Mouse (Mus musculus) thymus, adult 2 months (tissue): ENCODE results near the gene Gda. TPM values are rescaled to one million over a fixed set of nuclear protein-coding genes. Genes with fewer than 3 reads are reported as not detected.

Source experiments
- DNase-seq: peaks from one replicate; pipeline ENCODE4 v3.0.0; 2021
- H3K27ac ChIP-seq: fragments of 200-500 bp; 2 replicates; pipeline ENCODE4 v1.5.1; 2012; ENCODE audit warnings: low read length, control low read depth; ENCODE audit not compliant: control insufficient read depth, insufficient read depth
- H3K27me3 ChIP-seq: fragments of 200-500 bp; 2 replicates; pipeline ENCODE4 v1.6.1; 2012; ENCODE audit warnings: mild to moderate bottlenecking, low read length, moderate library complexity, mixed read lengths; ENCODE audit not compliant: control insufficient read depth, insufficient read depth
- H3K36me3 ChIP-seq: fragments of 200-500 bp; 2 replicates; pipeline ENCODE4 v1.6.1; 2012; ENCODE audit warnings: mild to moderate bottlenecking, low read length, moderate library complexity; ENCODE audit not compliant: control insufficient read depth, insufficient read depth
- H3K4me1 ChIP-seq: fragments of 200-500 bp; replicated peaks from 2 replicates; pipeline ENCODE4 v1.6.1; 2012; ENCODE audit warnings: low read length; ENCODE audit not compliant: control insufficient read depth, insufficient read depth
- H3K4me3 ChIP-seq: fragments of 200-500 bp; 2 replicates; pipeline ENCODE4 v1.5.1; 2012; ENCODE audit warnings: mild to moderate bottlenecking, low read length, control low read depth, moderate library complexity; ENCODE audit not compliant: control insufficient read depth, insufficient read depth
- CTCF ChIP-seq: fragments of 200-500 bp; IDR thresholded peaks from 2 replicates; pipeline ENCODE4 v1.5.1; 2012; ENCODE audit warnings: mild to moderate bottlenecking, control low read depth, low read length, moderate library complexity, borderline replicate concordance; ENCODE audit not compliant: control insufficient read depth, poor library complexity, insufficient read depth; ENCODE audit errors: extremely low read depth
- POLR2A ChIP-seq: fragments of 200-500 bp; IDR thresholded peaks from 2 replicates; pipeline ENCODE4 v1.6.1; 2012; ENCODE audit warnings: mild to moderate bottlenecking, low read length, control low read depth, moderate library complexity; ENCODE audit not compliant: control insufficient read depth, poor library complexity, insufficient read depth; ENCODE audit errors: extremely low read depth
- WGBS: fragments of 180-500 bp; shearing (Covaris S2); methylation state at CpG from one replicate; pipeline ENCODE4 v1.1.7; 2018; 5-methylcytosine and 5-hydroxymethylcytosine counted together
- polyA plus RNA-seq: library from polyadenylated mRNA; depleted of rRNA; stranded (reverse); fragments of >200 nt; gene quantifications from 2 replicates; pipeline ENCODE4 v1.2.3, GENCODE M21; 2012

Gda gene
- polyA plus RNA-seq, 1 experiment = 1.9 TPM

DNA sequence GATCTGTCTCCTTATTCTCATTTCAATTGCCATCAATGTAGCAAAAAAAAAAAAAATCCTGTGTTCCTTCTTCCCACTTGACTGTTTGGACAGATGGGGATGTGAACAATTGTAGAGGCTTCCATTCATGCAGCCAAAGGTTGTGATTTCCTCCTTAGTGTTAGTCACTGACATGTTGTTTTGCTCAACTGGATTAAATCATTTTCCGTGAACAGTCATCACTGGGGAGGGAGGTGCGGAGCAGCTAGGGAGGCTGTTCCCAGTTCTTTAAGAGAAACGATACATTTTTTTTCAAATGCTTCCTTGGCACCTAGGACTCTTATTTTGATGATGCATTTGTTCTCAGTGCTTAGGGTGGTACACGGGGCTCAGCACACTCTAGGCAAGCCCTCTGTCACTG is 15.8 kb downstream of the Gda start:
- DNase-seq = no peak

DNA sequence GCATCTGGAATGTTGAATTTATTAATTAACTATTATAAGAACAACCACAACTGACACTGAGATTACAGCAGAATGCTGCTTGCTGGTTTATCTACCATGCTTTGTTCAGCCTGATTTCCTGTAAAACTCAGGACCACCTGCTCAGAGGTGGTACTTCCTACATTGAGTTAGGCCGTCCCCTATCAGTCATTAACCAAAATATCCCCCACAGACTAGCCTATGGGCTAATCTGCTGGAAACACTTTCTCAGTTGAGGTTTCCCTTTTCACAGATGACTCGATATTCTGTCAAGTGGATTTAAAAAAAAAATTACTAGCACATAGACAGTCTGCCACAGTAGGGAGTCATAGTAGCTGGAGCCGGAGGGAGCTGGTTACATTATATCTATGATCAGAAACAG is 31.5 kb downstream of the Gda start:
- DNase-seq = no peak
- Histone ChIP-seq H3K27me3 (no peaks in the 10 kb centered on the region), H3K4me3 (no peak overlapping the region), H3K36me3 (no peaks in the 10 kb centered on the region), H3K27ac (no peak overlapping the region), H3K4me1 (no peaks in the 10 kb centered on the region)
- WGBS = 51% methylated on average over 3 of the region's 3 CpGs
- no peak for TF ChIP-seq CTCF

More for the DNA sequence above, 15.8 kb downstream of the Gda start:
- no peak overlapping the region for H3K4me3 ChIP-seq
- H3K4me1 ChIP-seq = no peaks in the 10 kb centered on the region
- no peaks in the 10 kb centered on the region for H3K27me3 ChIP-seq
- WGBS = 85% methylated on average over 4 of the region's 4 CpGs
- H3K27ac ChIP-seq = no peak overlapping the region
- no peaks in the 10 kb centered on the region for H3K36me3 ChIP-seq
- TF ChIP-seq POLR2A = no peak
- TF ChIP-seq CTCF = no peak

DNA sequence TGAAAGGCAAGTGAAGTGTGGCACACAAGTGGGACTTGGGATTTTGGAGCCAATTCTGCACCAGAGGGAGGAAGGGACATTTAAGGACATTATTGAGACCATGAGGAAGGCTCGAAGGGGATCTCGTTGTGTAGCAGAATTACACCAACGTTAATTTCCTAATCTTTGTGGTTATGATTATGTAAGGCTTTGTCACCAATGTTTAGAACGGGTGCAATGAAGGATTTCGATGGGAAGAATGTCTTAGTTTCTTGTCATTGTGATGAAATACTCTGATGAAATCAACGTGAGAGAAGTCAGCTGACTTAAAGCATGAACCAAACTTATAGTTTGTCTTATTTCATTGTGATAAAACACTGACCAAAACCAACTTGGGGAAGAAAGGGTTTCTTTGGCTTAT is 32.4 kb downstream of the Gda start:
- no peak overlapping the region for H3K4me3 ChIP-seq
- H3K4me1 ChIP-seq = no peaks in the 10 kb centered on the region
- H3K27ac ChIP-seq = no peak overlapping the region
- H3K36me3 ChIP-seq = no peaks in the 10 kb centered on the region
- TF ChIP-seq POLR2A = no peak
- no peak for TF ChIP-seq CTCF
- H3K27me3 ChIP-seq = no peaks in the 10 kb centered on the region
- DNase-seq = no peak
- 57% methylated on average over 6 of the region's 6 CpGs for WGBS

DNA sequence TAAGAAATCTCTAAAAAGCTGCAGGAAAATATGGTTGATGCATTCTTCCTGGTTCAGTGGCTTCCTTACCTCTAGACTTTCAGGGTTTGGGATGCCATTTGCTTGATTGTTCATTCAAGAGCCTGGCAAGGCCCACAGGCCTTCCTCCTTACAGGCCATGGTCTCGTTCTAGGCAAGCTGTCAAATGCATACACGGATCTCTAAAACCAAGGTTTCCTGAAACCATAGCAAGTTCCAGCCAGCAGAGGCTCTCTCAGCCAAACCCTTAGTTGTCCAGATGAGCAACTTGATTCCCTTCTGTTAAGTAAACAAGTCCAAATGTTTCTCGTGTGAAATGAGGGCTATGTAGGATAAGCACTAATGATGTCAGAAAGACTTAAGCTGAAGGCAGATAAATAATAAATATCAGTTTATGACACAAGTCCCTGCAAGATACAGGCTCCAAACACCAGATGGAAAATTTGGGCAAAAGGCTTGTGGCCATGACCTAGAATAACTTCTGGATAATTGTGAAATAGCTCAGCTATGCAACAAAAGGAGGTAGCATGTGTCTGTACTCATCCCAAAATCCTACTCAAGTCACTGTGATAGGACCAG is 34.0 kb downstream of the Gda start:
- TF ChIP-seq CTCF (no peak), POLR2A (no peak)
- H3K4me1 ChIP-seq = no peaks in the 10 kb centered on the region
- no peak overlapping the region for H3K4me3 ChIP-seq
- no peaks in the 10 kb centered on the region for H3K27me3 ChIP-seq
- WGBS = 76% methylated on average over 3 of the region's 3 CpGs
- no peaks in the 10 kb centered on the region for H3K36me3 ChIP-seq
- DNase-seq = no peak
- H3K27ac ChIP-seq = no peak overlapping the region

DNA sequence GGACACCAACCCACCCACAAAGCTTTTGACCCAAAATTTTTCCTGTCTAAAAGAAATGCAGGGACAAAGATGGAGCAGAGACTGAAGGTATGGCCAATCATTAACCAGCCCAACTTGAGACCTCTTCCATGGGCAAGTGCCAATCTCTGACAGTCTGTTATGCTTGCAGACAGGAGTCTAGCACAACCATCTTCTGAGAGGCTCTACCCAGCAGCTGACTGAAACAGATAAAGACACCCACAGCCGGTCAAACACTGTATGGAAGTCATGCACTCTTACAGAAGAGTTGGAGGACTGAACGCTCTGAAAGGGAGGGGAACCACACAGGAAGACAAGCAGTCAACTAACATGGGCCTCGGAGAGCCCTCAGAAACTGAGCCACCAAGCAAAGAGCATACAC is 36.7 kb downstream of the Gda start:
- Histone ChIP-seq H3K27me3 (no peaks in the 10 kb centered on the region), H3K36me3 (no peaks in the 10 kb centered on the region), H3K27ac (no peak overlapping the region), H3K4me3 (no peak overlapping the region), H3K4me1 (no peaks in the 10 kb centered on the region)
- 94% methylated on average over 3 of the region's 3 CpGs for WGBS
- TF ChIP-seq POLR2A = no peak
- no peak for TF ChIP-seq CTCF
- no peak for DNase-seq

DNA sequence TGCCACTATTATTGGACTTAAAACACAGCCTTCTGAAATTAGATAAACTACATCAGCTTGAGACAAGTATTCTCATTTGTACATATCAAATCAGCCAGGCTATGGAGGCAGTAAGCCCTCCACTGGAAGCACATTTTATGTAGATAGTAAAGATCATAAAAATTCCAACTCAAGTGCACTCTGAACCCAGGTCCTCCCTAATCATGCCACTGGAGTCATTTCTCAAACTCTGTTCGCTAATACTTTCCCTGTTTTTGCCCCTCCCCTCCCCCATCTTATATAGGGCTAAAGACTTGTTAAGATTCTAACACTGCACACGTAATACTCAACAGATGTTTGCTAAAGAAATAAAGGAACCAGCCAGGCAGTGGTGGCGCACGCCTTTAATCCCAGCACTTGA is 39.9 kb downstream of the Gda start:
- TF ChIP-seq POLR2A (no peak), CTCF (no peak)
- Histone ChIP-seq H3K27me3 (no peaks in the 10 kb centered on the region), H3K4me1 (no peaks in the 10 kb centered on the region), H3K27ac (no peak overlapping the region), H3K36me3 (no peaks in the 10 kb centered on the region), H3K4me3 (no peak overlapping the region)
- WGBS = 96% methylated on average over 4 of the region's 4 CpGs
- no peak for DNase-seq

DNA sequence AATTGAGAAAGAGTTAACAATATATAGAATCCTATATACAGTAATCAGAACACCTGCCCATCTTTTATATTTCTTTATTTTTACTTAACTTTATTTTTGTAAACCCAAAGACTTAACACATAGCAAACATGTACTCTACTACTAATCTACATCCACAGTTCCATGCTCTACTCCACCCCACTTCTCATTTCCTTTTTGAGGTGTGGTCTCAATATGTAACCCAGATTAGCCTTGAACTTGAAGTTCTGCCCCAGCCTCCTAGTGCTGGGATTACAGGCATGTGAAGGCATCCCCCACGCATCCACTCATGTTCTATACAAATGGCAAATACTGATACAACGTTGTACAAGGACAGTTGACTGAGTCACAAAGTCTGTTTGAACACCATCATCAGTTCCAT is 40.4 kb downstream of the Gda start:
- no peak overlapping the region for H3K4me3 ChIP-seq
- H3K4me1 ChIP-seq = no peaks in the 10 kb centered on the region
- no peak overlapping the region for H3K27ac ChIP-seq
- TF ChIP-seq POLR2A (no peak), CTCF (no peak)
- H3K27me3 ChIP-seq = no peaks in the 10 kb centered on the region
- H3K36me3 ChIP-seq = no peaks in the 10 kb centered on the region
- WGBS = 89% methylated on average over 2 of the region's 2 CpGs
- DNase-seq = no peak
